Mouse (Mus musculus) embryonic facial prominence, embryonic 12.5 days (tissue): Measurements from ENCODE around the gene Slf2. TPM values are rescaled to one million over a fixed set of nuclear protein-coding genes. Genes with fewer than 3 reads are reported as not detected.

Experiments
- ATAC-seq: fragments of 200-750 bp; cut with Nextera tagmentation; 2 replicates; pipeline ENCODE4 v1.8.0; 2017; ENCODE audit not compliant: insufficient number of reproducible peaks, insufficient read depth, low FRiP score, low TSS enrichment
- H3K27ac ChIP-seq: fragments of 300-500 bp; sonication (generic); 2 replicates; pipeline ENCODE4 v1.5.1; 2016; ENCODE audit warnings: mild to moderate bottlenecking
- H3K27me3 ChIP-seq: fragments of 300-500 bp; sonication (generic); 2 replicates; pipeline ENCODE4 v1.6.1; 2016; ENCODE audit warnings: mild to moderate bottlenecking, moderate library complexity
- H3K36me3 ChIP-seq: fragments of 300-500 bp; sonication (generic); 2 replicates; pipeline ENCODE4 v1.6.1; 2016; ENCODE audit warnings: mild to moderate bottlenecking
- H3K4me1 ChIP-seq: fragments of 300-500 bp; sonication (generic); 2 replicates; pipeline ENCODE4 v1.6.1; 2016
- H3K4me2 ChIP-seq: fragments of 300-500 bp; sonication (generic); replicated peaks from 2 replicates; pipeline ENCODE4 v1.6.1; 2016; ENCODE audit warnings: mild to moderate bottlenecking, moderate library complexity
- H3K4me3 ChIP-seq: fragments of 300-500 bp; sonication (generic); 2 replicates; pipeline ENCODE4 v1.5.1; 2016; ENCODE audit warnings: mild to moderate bottlenecking
- H3K9ac ChIP-seq: fragments of 300-500 bp; sonication (generic); 2 replicates; pipeline ENCODE4 v1.6.1; 2016; ENCODE audit warnings: mild to moderate bottlenecking, moderate library complexity
- H3K9me3 ChIP-seq: fragments of 300-500 bp; sonication (generic); 2 replicates; pipeline ENCODE4 v1.6.1; 2016; ENCODE audit warnings: mild to moderate bottlenecking, moderate library complexity
- WGBS: fragments of 180-500 bp; shearing (Covaris S2); methylation state at CpG from one replicate; pipeline ENCODE4 v1.1.7; 2016; 5-methylcytosine and 5-hydroxymethylcytosine counted together
- polyA plus RNA-seq: library from polyadenylated mRNA; unstranded; fragments of >200 nt; fragmentation: Nextera tagmentation; extraction: Ambion mirVana; gene quantifications from 2 replicates; pipeline ENCODE4 v1.2.1, GENCODE M21; 2016

Gene Slf2
- polyA plus RNA-seq, 1 experiment from 2014 or later: 51.6 TPM

GRCm38 (mm10) chr19:45003740-45004516 lies 73.0 kb downstream of the Slf2 start:
- 83% methylated on average over 7 of the region's 7 CpGs for WGBS

GRCm38 (mm10) chr19:45005444-45005843 lies 74.5 kb downstream of the Slf2 start, which contains the start of gene Twnk:
Gene Twnk (plus strand): TSS chr19:45005663.
- WGBS: 10% methylated on average over 16 of the region's 16 CpGs
- no peak for ATAC-seq
- H3K27ac ChIP-seq: peak within 1 kb of the TSS; percentile 76
- H3K4me1 ChIP-seq: peaks cover 19% of the 10 kb centered on the region
- peak within 1 kb of the TSS; percentile 86 for H3K4me3 ChIP-seq
- no peaks in the 10 kb centered on the region for H3K9me3 ChIP-seq
- peaks cover 57% of the 10 kb centered on the region for H3K36me3 ChIP-seq
- peak within 1 kb of the TSS; percentile 83 for H3K9ac ChIP-seq
- no peaks in the 10 kb centered on the region for H3K27me3 ChIP-seq
- peak within 1 kb of the TSS; percentile 93 for H3K4me2 ChIP-seq

More at GRCm38 (mm10) chr19:45003740-45004516, 73.0 kb downstream of the Slf2 start:
- H3K27me3 ChIP-seq: no peaks in the 10 kb centered on the region
- no peak for ATAC-seq
- no peak overlapping the region for H3K27ac ChIP-seq
- peaks cover 19% of the 10 kb centered on the region for H3K4me1 ChIP-seq
- no peaks in the 10 kb centered on the region for H3K9me3 ChIP-seq
- no peak overlapping the region for H3K4me3 ChIP-seq
- H3K36me3 ChIP-seq: peaks cover 53% of the 10 kb centered on the region
- H3K4me2 ChIP-seq: no peak overlapping the region
- H3K9ac ChIP-seq: no peak overlapping the region

DNA sequence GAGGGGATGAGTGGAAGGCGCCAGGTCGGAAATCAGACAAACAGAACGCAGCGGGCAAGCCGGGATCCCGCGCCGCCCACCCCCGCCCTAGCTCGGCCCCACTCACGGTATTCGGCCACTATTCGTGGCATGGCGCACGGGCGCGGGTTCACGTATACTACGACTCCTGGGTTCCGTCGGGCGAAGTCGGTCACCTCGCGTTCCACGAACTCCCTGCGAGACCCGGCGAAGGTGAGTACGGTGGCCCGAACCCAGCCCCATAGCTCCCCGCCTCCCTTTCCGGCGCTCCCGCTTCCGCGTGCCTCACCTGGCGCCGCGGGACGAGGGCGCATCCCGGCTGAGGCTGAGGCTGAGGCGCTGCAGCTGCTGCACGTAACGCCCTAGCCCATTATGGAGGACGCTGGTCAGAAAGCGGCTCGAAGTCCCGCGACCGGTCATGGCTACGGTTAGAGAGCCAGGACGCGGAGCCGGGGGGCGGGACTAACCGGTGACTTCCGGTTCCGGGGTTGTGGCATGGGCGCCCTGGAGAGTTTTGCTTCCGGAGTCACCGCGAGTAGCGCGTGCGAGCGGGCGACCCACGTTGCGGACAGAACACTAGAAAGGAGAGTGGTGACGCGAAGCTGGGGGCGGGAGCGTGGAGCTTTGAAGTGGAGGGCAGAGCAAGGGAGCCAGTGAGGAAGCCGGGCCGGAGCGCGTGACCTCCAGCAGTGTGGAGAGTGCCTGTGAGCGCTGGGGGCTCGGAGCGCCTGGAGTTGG lies 75.2 kb downstream of the Slf2 start, which contains the start of gene Mrpl43:
TSS of gene Mrpl43 (minus strand) at position 486 of the 756 bp plus-strand sequence.
- H3K4me1 ChIP-seq: peaks cover 19% of the 10 kb centered on the region
- H3K9me3 ChIP-seq: no peaks in the 10 kb centered on the region
- H3K36me3 ChIP-seq: peaks cover 57% of the 10 kb centered on the region
- peak within 1 kb of the TSS; percentile 86 for H3K4me3 ChIP-seq
- H3K9ac ChIP-seq: peak within 1 kb of the TSS; percentile 83
- WGBS: under 1% methylated on average over 82 of the region's 82 CpGs
- H3K27ac ChIP-seq: peak within 1 kb of the TSS; percentile 76
- peak within 1 kb of the TSS; percentile 93 for H3K4me2 ChIP-seq
- ATAC-seq: peak; percentile 81
- H3K27me3 ChIP-seq: no peaks in the 10 kb centered on the region

DNA sequence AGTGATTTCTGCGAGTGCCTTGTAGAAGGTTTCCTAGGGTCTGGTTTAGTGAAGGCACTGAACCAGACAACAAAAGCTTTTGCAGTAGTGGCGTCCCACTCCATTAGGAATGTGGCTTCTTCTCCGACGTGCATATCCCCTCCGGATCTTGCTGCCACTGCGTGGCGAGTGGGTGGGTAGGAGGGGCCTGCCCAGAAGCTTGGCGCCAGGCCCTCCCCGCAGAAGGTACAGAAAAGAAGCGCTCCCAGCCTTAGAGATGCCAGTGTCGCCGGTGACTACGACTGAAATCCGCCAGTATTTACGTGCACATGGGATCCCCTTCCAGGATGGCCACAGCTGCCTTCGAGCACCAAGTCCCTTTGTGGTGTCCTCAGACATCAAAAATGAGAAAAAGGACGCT lies 76.1 kb downstream of the Slf2 start:
- peaks cover 58% of the 10 kb centered on the region for H3K36me3 ChIP-seq
- 49% methylated on average over 17 of the region's 17 CpGs for WGBS

GRCm38 (mm10) chr19:45007425-45008191 lies 76.7 kb downstream of the Slf2 start:
- WGBS: 93% methylated on average over 20 of the region's 20 CpGs
- H3K27ac ChIP-seq: no peak overlapping the region
- H3K4me1 ChIP-seq: peaks cover 23% of the 10 kb centered on the region
- H3K9ac ChIP-seq: peak overlapping the region; percentile 83; the same call in 1 of the 2 replicates
- no peak for ATAC-seq
- no peaks in the 10 kb centered on the region for H3K9me3 ChIP-seq
- peak overlapping the region; percentile 86 for H3K4me3 ChIP-seq
- peaks cover 55% of the 10 kb centered on the region for H3K36me3 ChIP-seq
- peak overlapping the region; percentile 93 for H3K4me2 ChIP-seq
- H3K27me3 ChIP-seq: no peaks in the 10 kb centered on the region

More for the DNA sequence above, 76.1 kb downstream of the Slf2 start:
- ATAC-seq: no peak
- H3K9me3 ChIP-seq: no peaks in the 10 kb centered on the region
- H3K4me2 ChIP-seq: peak overlapping the region; percentile 93
- peak overlapping the region; percentile 76 for H3K27ac ChIP-seq
- H3K9ac ChIP-seq: peak overlapping the region; percentile 83
- H3K27me3 ChIP-seq: no peaks in the 10 kb centered on the region
- peak overlapping the region; percentile 86 for H3K4me3 ChIP-seq
- peaks cover 19% of the 10 kb centered on the region for H3K4me1 ChIP-seq

GRCm38 (mm10) chr19:45010646-45011045 lies 79.7 kb downstream of the Slf2 start:
- Histone ChIP-seq H3K27me3 (no peaks in the 10 kb centered on the region), H3K4me2 (no peak overlapping the region), H3K4me1 (peaks cover 41% of the 10 kb centered on the region), H3K27ac (no peak overlapping the region), H3K9me3 (no peaks in the 10 kb centered on the region), H3K4me3 (no peak overlapping the region), H3K36me3 (peaks cover 35% of the 10 kb centered on the region), H3K9ac (no peak overlapping the region)
- ATAC-seq: no peak
- 89% methylated on average over 4 of the region's 4 CpGs for WGBS

DNA sequence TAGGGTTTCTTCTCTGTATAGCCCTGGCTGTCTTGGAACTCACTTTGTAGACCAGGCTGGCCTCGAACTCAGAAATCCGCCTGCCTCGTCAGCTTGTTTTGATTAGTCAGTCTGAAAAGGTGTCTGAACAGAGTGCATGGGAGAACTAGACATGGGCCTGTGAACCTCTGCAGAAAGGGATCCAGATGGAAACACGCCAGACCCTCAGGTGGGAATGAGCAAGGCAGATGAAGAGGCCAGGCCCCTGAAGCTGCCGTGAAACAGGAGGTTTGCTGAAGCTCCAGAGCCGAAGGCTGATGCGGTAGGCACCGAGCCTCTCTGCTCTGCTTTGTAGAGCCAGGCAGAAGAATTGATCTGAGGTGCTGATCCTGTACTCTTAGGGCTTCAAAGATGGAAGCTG lies 81.3 kb downstream of the Slf2 start:
- peak overlapping the region; percentile 0; the same call in 1 of the 2 replicates for H3K4me3 ChIP-seq
- WGBS: 73% methylated on average over 8 of the region's 8 CpGs
- ATAC-seq: no peak
- no peak overlapping the region for H3K9ac ChIP-seq
- H3K27ac ChIP-seq: peak overlapping the region; percentile 99
- H3K4me1 ChIP-seq: peaks cover 45% of the 10 kb centered on the region
- H3K36me3 ChIP-seq: peaks cover 35% of the 10 kb centered on the region
- H3K9me3 ChIP-seq: no peaks in the 10 kb centered on the region
- no peak overlapping the region for H3K4me2 ChIP-seq
- no peaks in the 10 kb centered on the region for H3K27me3 ChIP-seq

DNA sequence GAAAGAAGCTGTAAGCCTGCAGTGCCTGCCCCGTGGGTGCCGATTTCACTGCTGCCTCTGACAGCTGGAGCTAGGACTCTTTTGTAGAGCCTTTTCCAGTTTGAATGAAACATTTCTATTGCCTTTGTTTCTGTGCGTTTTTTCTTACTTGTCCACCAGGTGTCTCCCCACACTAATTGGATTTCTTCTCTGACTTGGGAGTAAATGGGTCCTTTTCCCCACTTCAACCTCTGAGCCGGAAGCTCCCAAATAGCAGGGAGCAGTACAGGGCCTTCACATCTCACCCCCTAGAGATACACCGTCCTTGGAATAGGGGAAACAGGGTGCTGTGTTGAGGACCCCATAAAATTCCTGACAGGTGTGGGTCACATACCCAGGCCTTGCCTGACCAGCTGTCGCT lies 81.7 kb downstream of the Slf2 start:
- Histone ChIP-seq H3K4me3 (peak overlapping the region; percentile 0; the same call in 1 of the 2 replicates), H3K36me3 (peaks cover 35% of the 10 kb centered on the region), H3K27me3 (no peaks in the 10 kb centered on the region), H3K4me1 (peaks cover 41% of the 10 kb centered on the region), H3K9me3 (no peaks in the 10 kb centered on the region), H3K27ac (peak overlapping the region; percentile 99), H3K9ac (no peak overlapping the region), H3K4me2 (peak overlapping the region; percentile 19)
- no peak for ATAC-seq
- 31% methylated on average over 6 of the region's 6 CpGs for WGBS

DNA sequence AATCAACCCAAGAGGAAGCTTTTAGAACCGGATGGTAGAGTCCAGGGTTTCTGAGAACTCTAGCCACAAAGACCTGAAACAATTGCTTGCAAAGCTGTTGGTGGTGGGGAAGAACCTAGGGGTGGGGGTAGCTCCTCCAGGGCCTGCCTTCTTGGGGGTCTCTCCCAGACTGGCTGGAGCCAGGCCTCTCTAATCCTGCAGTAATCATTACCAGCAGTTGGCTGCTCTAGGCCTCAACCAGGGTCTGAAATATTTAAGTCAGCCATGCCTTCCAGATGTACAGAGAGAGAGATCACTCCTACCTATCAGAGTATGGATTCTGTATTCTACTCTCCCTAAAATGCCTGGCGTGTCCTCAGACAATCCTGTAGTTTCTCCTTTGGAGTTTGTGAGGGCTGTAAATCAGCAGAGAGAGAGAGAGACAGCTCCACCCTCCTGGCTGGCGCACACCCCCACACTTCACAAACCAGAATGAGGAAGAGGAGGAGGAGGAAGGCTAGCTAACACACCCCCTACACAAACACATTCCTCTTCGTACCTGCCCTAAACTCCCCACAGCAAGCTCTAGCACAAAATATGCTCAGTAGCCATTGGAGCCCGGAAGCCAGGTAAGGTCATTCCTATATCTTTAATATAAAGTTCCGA lies 82.8 kb downstream of the Slf2 start:
- Histone ChIP-seq H3K4me3 (no peak overlapping the region), H3K27me3 (no peaks in the 10 kb centered on the region), H3K4me2 (peak overlapping the region; percentile 96; the same call in 1 of the 2 replicates), H3K9me3 (no peaks in the 10 kb centered on the region), H3K9ac (no peak overlapping the region), H3K27ac (peak overlapping the region; percentile 99), H3K4me1 (peaks cover 38% of the 10 kb centered on the region), H3K36me3 (peaks cover 32% of the 10 kb centered on the region)
- 40% methylated on average over 6 of the region's 6 CpGs for WGBS
- ATAC-seq: 0 out of 2 replicates have a peak, but pooled peaks have one; percentile 1

DNA sequence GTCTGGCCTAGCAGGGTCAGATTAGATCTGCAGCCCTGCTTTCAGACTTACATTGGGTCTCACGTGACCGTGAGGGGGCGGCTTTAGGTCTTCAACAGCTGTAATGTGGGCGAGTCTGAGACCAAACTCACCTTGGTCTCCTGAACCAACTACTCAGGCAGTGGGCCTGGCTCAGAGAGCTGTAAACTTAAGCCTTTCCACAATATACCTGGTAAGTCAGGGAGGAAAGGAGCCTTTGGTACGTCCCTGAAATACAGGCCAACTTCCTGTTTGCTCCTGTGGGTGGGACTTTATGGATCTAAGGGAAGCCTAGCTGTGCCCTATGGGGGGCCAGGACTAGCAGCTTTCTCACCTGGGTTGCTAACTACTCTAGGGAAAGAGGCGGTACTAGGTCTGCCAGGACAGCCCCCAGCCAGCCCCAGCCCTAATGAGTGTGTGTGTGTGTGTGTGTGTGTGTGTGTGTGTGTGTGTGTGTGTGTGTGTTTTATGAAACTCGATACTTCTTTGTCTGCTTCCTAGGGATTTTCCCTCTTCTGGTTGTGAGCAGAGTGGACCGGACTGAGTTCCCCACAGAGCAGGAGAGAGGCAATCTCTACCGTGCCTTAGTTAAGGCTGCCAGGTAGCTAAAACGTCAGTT lies 83.5 kb downstream of the Slf2 start, which contains the start of gene Lzts2:
TSS of gene Lzts2 (plus strand) at position 80 of the 637 bp plus-strand sequence.
- H3K27me3 ChIP-seq: no peaks in the 10 kb centered on the region
- peak within 1 kb of the TSS; percentile 74 for H3K4me3 ChIP-seq
- peaks cover 28% of the 10 kb centered on the region for H3K36me3 ChIP-seq
- peak within 1 kb of the TSS; percentile 65 for H3K9ac ChIP-seq
- peak within 1 kb of the TSS; percentile 96 for H3K4me2 ChIP-seq
- 5% methylated on average over 10 of the region's 10 CpGs for WGBS
- no peak for ATAC-seq
- H3K4me1 ChIP-seq: peaks cover 45% of the 10 kb centered on the region
- H3K9me3 ChIP-seq: no peaks in the 10 kb centered on the region
- peak within 1 kb of the TSS; percentile 99 for H3K27ac ChIP-seq
